Mouse (Mus musculus) lung, adult 2 months (tissue): Measurements from ENCODE around the gene Mtfp1.

Experiments used
- CTCF ChIP-seq: fragments of 200-500 bp; IDR thresholded peaks from 2 replicates; pipeline ENCODE4 v1.5.1; 2011; ENCODE audit warnings: mild to moderate bottlenecking, low read length, control low read depth; ENCODE audit not compliant: insufficient read depth
- POLR2A ChIP-seq: fragments of 200-500 bp; IDR thresholded peaks from 2 replicates; pipeline ENCODE4 v1.6.1; 2011; ENCODE audit warnings: low read depth, mild to moderate bottlenecking, control low read depth, low read length, borderline replicate concordance; ENCODE audit errors: extremely low read depth

- no peak for TF ChIP-seq CTCF
- no peak for TF ChIP-seq POLR2A
Measured at GRCm38 (mm10) chr11:4099447-4099846, 4.2 kb upstream of the Mtfp1 start.
